Mouse (Mus musculus): ENCODE data around the gene Dtx2. TPM values are rescaled to one million over a fixed set of nuclear protein-coding genes. Genes with fewer than 3 reads are reported as not detected.
A peak's percentile ranks its signal among the peaks of the same experiment; 100 is the strongest.
"Not testable (repeated sequence)": the region's sequence is repeated elsewhere in the genome, so short reads cannot be mapped to it uniquely, and the experiment has no call there.

Gene Dtx2
- polyA plus RNA-seq, 1 experiment = 25.6 TPM

GRCm38 (mm10) chr5:136056062-136056461 is 61.5 kb downstream of the Dtx2 start:
- no peak for TF ChIP-seq CTCF (IDR thresholded peaks at IDR 0.05; ENCODE audit: extremely low read depth, insufficient read depth, insufficient read length, insufficient replicate concordance)
- TF ChIP-seq POLR2A (IDR thresholded peaks at IDR 0.05; ENCODE audit: low read depth, low read length) = no peak
- WGBS = 62% methylated on average over 4 of the region's 4 CpGs
- Histone ChIP-seq H3K4me1 (ENCODE audit: control insufficient read depth, insufficient read depth, insufficient read length) (peaks cover 2% of the 10 kb centered on the region; the same call in 1 of the 2 replicates), H3K27ac (ENCODE audit: insufficient read depth, low read length) (no peak overlapping the region), H3K27me3 (ENCODE audit: control insufficient read depth, insufficient read depth, low read length) (no peaks in the 10 kb centered on the region), H3K36me3 (ENCODE audit: control insufficient read depth, insufficient read depth, low read length) (no peaks in the 10 kb centered on the region), H3K4me3 (ENCODE audit: extremely low read depth, insufficient read depth, insufficient read length) (no peak overlapping the region)
- no peak for DNase-seq (ENCODE audit: low read depth in 1 of 2, low spot score in 2 of 2)

GRCm38 (mm10) chr5:136057085-136057484 is 62.5 kb downstream of the Dtx2 start:
- 53% methylated on average over 8 of the region's 8 CpGs for WGBS
- Histone ChIP-seq H3K27me3 (ENCODE audit: control insufficient read depth, insufficient read depth, low read length) (no peaks in the 10 kb centered on the region), H3K4me3 (ENCODE audit: extremely low read depth, insufficient read depth, insufficient read length) (no peak overlapping the region), H3K36me3 (ENCODE audit: control insufficient read depth, insufficient read depth, low read length) (no peaks in the 10 kb centered on the region), H3K4me1 (ENCODE audit: control insufficient read depth, insufficient read depth, insufficient read length) (peaks cover 2% of the 10 kb centered on the region; the same call in 1 of the 2 replicates), H3K27ac (ENCODE audit: insufficient read depth, low read length) (no peak overlapping the region)
- TF ChIP-seq CTCF (IDR thresholded peaks at IDR 0.05; ENCODE audit: extremely low read depth, insufficient read depth, insufficient read length, insufficient replicate concordance) = no peak
- TF ChIP-seq POLR2A (IDR thresholded peaks at IDR 0.05; ENCODE audit: low read depth, low read length) = no peak
- DNase-seq (ENCODE audit: low read depth in 1 of 2, low spot score in 2 of 2) = no peak

GRCm38 (mm10) chr5:136061567-136061966 is 67.0 kb downstream of the Dtx2 start:
- DNase-seq (ENCODE audit: low read depth in 1 of 2, low spot score in 2 of 2) = peak in 1 of 2 experiments; percentile 71
- H3K4me1 ChIP-seq (ENCODE audit: control insufficient read depth, insufficient read depth, insufficient read length) = no peaks in the 10 kb centered on the region
- H3K4me3 ChIP-seq (ENCODE audit: extremely low read depth, insufficient read depth, insufficient read length) = no peak overlapping the region
- no peaks in the 10 kb centered on the region for H3K36me3 ChIP-seq (ENCODE audit: control insufficient read depth, insufficient read depth, low read length)
- 20% methylated on average over 12 of the region's 12 CpGs for WGBS
- no peak overlapping the region for H3K27ac ChIP-seq (ENCODE audit: insufficient read depth, low read length)
- no peaks in the 10 kb centered on the region for H3K27me3 ChIP-seq (ENCODE audit: control insufficient read depth, insufficient read depth, low read length)
- peak; percentile 92 for TF ChIP-seq CTCF (IDR thresholded peaks at IDR 0.05; ENCODE audit: extremely low read depth, insufficient read depth, insufficient read length, insufficient replicate concordance)
- TF ChIP-seq POLR2A (IDR thresholded peaks at IDR 0.05; ENCODE audit: low read depth, low read length) = no peak

GRCm38 (mm10) chr5:136063920-136064319 is 69.3 kb downstream of the Dtx2 start:
- Histone ChIP-seq H3K36me3 (ENCODE audit: control insufficient read depth, insufficient read depth, low read length) (no peaks in the 10 kb centered on the region), H3K27me3 (ENCODE audit: control insufficient read depth, insufficient read depth, low read length) (no peaks in the 10 kb centered on the region), H3K27ac (ENCODE audit: insufficient read depth, low read length) (no peak overlapping the region), H3K4me1 (ENCODE audit: control insufficient read depth, insufficient read depth, insufficient read length) (no peaks in the 10 kb centered on the region), H3K4me3 (ENCODE audit: extremely low read depth, insufficient read depth, insufficient read length) (no peak overlapping the region)
- WGBS = 88% methylated on average over 10 of the region's 10 CpGs
- DNase-seq (ENCODE audit: low read depth in 1 of 2, low spot score in 2 of 2) = no peak
- TF ChIP-seq CTCF (IDR thresholded peaks at IDR 0.05; ENCODE audit: extremely low read depth, insufficient read depth, insufficient read length, insufficient replicate concordance) (no peak), POLR2A (IDR thresholded peaks at IDR 0.05; ENCODE audit: low read depth, low read length) (no peak)

GRCm38 (mm10) chr5:136066404-136067148 is 72.0 kb downstream of the Dtx2 start:
- not testable (repeated sequence) for H3K4me1 ChIP-seq (ENCODE audit: control insufficient read depth, insufficient read depth, insufficient read length); DNase-seq (ENCODE audit: low read depth in 1 of 2, low spot score in 2 of 2); H3K27ac ChIP-seq (ENCODE audit: insufficient read depth, low read length); H3K4me3 ChIP-seq (ENCODE audit: extremely low read depth, insufficient read depth, insufficient read length); H3K27me3 ChIP-seq (ENCODE audit: control insufficient read depth, insufficient read depth, low read length); H3K36me3 ChIP-seq (ENCODE audit: control insufficient read depth, insufficient read depth, low read length)
- WGBS = 48% methylated on average over 11 of the region's 11 CpGs

- no peaks in the 10 kb centered on the region for H3K27me3 ChIP-seq (ENCODE audit: control insufficient read depth, insufficient read depth, low read length)
- H3K4me3 ChIP-seq (ENCODE audit: extremely low read depth, insufficient read depth, insufficient read length) = no peak overlapping the region
- H3K27ac ChIP-seq (ENCODE audit: insufficient read depth, low read length) = no peak overlapping the region
- H3K4me1 ChIP-seq (ENCODE audit: control insufficient read depth, insufficient read depth, insufficient read length) = no peaks in the 10 kb centered on the region
- 75% methylated on average over 2 of the region's 2 CpGs for WGBS
- DNase-seq (ENCODE audit: low read depth in 1 of 2, low spot score in 2 of 2) = no peak
- no peak for TF ChIP-seq CTCF (IDR thresholded peaks at IDR 0.05; ENCODE audit: extremely low read depth, insufficient read depth, insufficient read length, insufficient replicate concordance)
- TF ChIP-seq POLR2A (IDR thresholded peaks at IDR 0.05; ENCODE audit: low read depth, low read length) = no peak
- H3K36me3 ChIP-seq (ENCODE audit: control insufficient read depth, insufficient read depth, low read length) = no peaks in the 10 kb centered on the region
These were observed 74.8 kb downstream of the Dtx2 start for GRCm38 (mm10) chr5:136069411-136069810.

GRCm38 (mm10) chr5:136073051-136073450 is 78.5 kb downstream of the Dtx2 start:
- DNase-seq (ENCODE audit: low read depth in 1 of 2, low spot score in 2 of 2) = no peak
- Histone ChIP-seq H3K27me3 (ENCODE audit: control insufficient read depth, insufficient read depth, low read length) (no peaks in the 10 kb centered on the region), H3K27ac (ENCODE audit: insufficient read depth, low read length) (no peak overlapping the region), H3K36me3 (ENCODE audit: control insufficient read depth, insufficient read depth, low read length) (no peaks in the 10 kb centered on the region), H3K4me3 (ENCODE audit: extremely low read depth, insufficient read depth, insufficient read length) (no peak overlapping the region), H3K4me1 (ENCODE audit: control insufficient read depth, insufficient read depth, insufficient read length) (peaks cover 12% of the 10 kb centered on the region; the same call in 1 of the 2 replicates)
- 59% methylated on average over 6 of the region's 6 CpGs for WGBS
- TF ChIP-seq POLR2A (IDR thresholded peaks at IDR 0.05; ENCODE audit: low read depth, low read length) (no peak), CTCF (IDR thresholded peaks at IDR 0.05; ENCODE audit: extremely low read depth, insufficient read depth, insufficient read length, insufficient replicate concordance) (no peak)

Measured in spleen, adult 2 months (tissue).